Mouse (Mus musculus) midbrain, postnatal 0 days (tissue): ENCODE data around the gene Sorbs1. TPM values are rescaled to one million over a fixed set of nuclear protein-coding genes. Genes with fewer than 3 reads are reported as not detected.
A peak's percentile ranks its signal among the peaks of the same experiment; 100 is the strongest.

Experiments
- ATAC-seq: fragments of 200-750 bp; cut with Nextera tagmentation; 2 replicates; pipeline ENCODE4 v1.8.0; 2017; ENCODE audit warnings: moderate number of reproducible peaks, mild to moderate bottlenecking, moderate TSS enrichment, moderate library complexity; ENCODE audit not compliant: low FRiP score
- DNase-seq: peaks from one replicate; pipeline ENCODE4 v3.0.0-alpha.2; 2015; ENCODE audit warnings: low spot score
- H3K27ac ChIP-seq: fragments of 300-500 bp; sonication (generic); 2 replicates; pipeline ENCODE4 v1.5.1; 2014; ENCODE audit warnings: low read depth, mild to moderate bottlenecking, low read length, mixed read lengths
- H3K27me3 ChIP-seq: fragments of 300-500 bp; sonication (generic); 2 replicates; pipeline ENCODE4 v1.6.1; 2014; ENCODE audit warnings: low read length, control low read depth, mixed read lengths; ENCODE audit not compliant: insufficient read depth
- H3K36me3 ChIP-seq: fragments of 300-500 bp; sonication (generic); 2 replicates; pipeline ENCODE4 v1.6.1; 2014; ENCODE audit warnings: low read length, control low read depth, mixed read lengths; ENCODE audit not compliant: insufficient read depth
- H3K4me1 ChIP-seq: fragments of 300-500 bp; sonication (generic); 2 replicates; pipeline ENCODE4 v1.6.1; 2014; ENCODE audit warnings: mild to moderate bottlenecking, control low read depth, antibody characterized with exemption, low read length, mixed read lengths; ENCODE audit not compliant: insufficient read depth
- H3K4me2 ChIP-seq: fragments of 300-500 bp; sonication (generic); 2 replicates; pipeline ENCODE4 v1.6.1; 2014; ENCODE audit warnings: low read depth, mild to moderate bottlenecking, low read length, mixed read lengths; ENCODE audit not compliant: poor library complexity, severe bottlenecking
- H3K4me3 ChIP-seq: fragments of 300-500 bp; sonication (generic); 2 replicates; pipeline ENCODE4 v1.5.1; 2014; ENCODE audit warnings: low read depth, mild to moderate bottlenecking, low read length, moderate library complexity
- H3K9ac ChIP-seq: fragments of 300-500 bp; sonication (generic); replicated peaks from 2 replicates; pipeline ENCODE4 v1.6.1; 2014; ENCODE audit warnings: mild to moderate bottlenecking, low read length, moderate library complexity, mixed read lengths; ENCODE audit not compliant: poor library complexity, severe bottlenecking
- H3K9me3 ChIP-seq: fragments of 300-500 bp; sonication (generic); 2 replicates; pipeline ENCODE4 v1.6.1; 2016; ENCODE audit warnings: low read length, control low read depth
- CTCF ChIP-seq: IDR thresholded peaks from 2 replicates; pipeline ENCODE4 v1.5.1; 2016; ENCODE audit warnings: antibody characterized with exemption, mild to moderate bottlenecking
- WGBS: fragments of 180-500 bp; shearing (Covaris S2); extraction: QIAGEN DNeasy Blood & Tissue Kit; methylation state at CpG from one replicate; pipeline ENCODE4 v1.1.7; 2014; 5-methylcytosine and 5-hydroxymethylcytosine counted together
- polyA plus RNA-seq: library from polyadenylated mRNA; unstranded; fragments of >200 nt; fragmentation: Nextera tagmentation; extraction: Ambion mirVana; gene quantifications from 2 replicates; pipeline ENCODE4 v1.2.1, GENCODE M21; 2015
- total RNA-seq: library from RNA; depleted of rRNA; stranded (reverse); fragments of >200 nt; gene quantifications from 2 replicates; pipeline ENCODE4 v1.2.3, GENCODE M21; 2014

The Sorbs1 gene
- total and polyA plus RNA-seq, 2 experiments from 2014 or later: 53.1 to 60.4 TPM

GRCm38 (mm10) chr19:40520403-40520802 is 6.8 kb upstream of the Sorbs1 start:
- H3K9ac ChIP-seq: no peak overlapping the region
- H3K27me3 ChIP-seq: no peaks in the 10 kb centered on the region
- H3K36me3 ChIP-seq: no peaks in the 10 kb centered on the region
- H3K4me2 ChIP-seq: no peak overlapping the region
- no peaks in the 10 kb centered on the region for H3K9me3 ChIP-seq
- H3K4me3 ChIP-seq: no peak overlapping the region
- TF ChIP-seq CTCF: no peak
- no peak overlapping the region for H3K27ac ChIP-seq
- H3K4me1 ChIP-seq: no peaks in the 10 kb centered on the region
- ATAC-seq (no peak), DNase-seq (no peak)
- WGBS: 88% methylated on average over 5 of the region's 5 CpGs

- Histone ChIP-seq H3K9ac (no peak overlapping the region), H3K27me3 (no peaks in the 10 kb centered on the region), H3K9me3 (no peaks in the 10 kb centered on the region), H3K4me1 (no peaks in the 10 kb centered on the region), H3K36me3 (no peaks in the 10 kb centered on the region), H3K4me2 (no peak overlapping the region), H3K4me3 (no peak overlapping the region), H3K27ac (no peak overlapping the region)
- ATAC-seq (no peak), DNase-seq (no peak)
- no peak for TF ChIP-seq CTCF
- WGBS: 77% methylated on average over 1 of the region's 1 CpGs
These were observed 5.1 kb upstream of the Sorbs1 start for GRCm38 (mm10) chr19:40518706-40519105.

GRCm38 (mm10) chr19:40515596-40515995 is 2.0 kb upstream of the Sorbs1 start:
- no peak overlapping the region for H3K9ac ChIP-seq
- no peak overlapping the region for H3K4me2 ChIP-seq
- no peaks in the 10 kb centered on the region for H3K9me3 ChIP-seq
- no peaks in the 10 kb centered on the region for H3K36me3 ChIP-seq
- peaks cover 2% of the 10 kb centered on the region; the same call in 1 of the 2 replicates for H3K4me1 ChIP-seq
- WGBS: 92% methylated on average over 3 of the region's 3 CpGs
- no peak overlapping the region for H3K4me3 ChIP-seq
- no peak for ATAC-seq
- no peak overlapping the region for H3K27ac ChIP-seq
- TF ChIP-seq CTCF: no peak
- H3K27me3 ChIP-seq: no peaks in the 10 kb centered on the region
- DNase-seq: no peak

GRCm38 (mm10) chr19:40514376-40514775 is 797 bp upstream of the Sorbs1 start:
- H3K27me3 ChIP-seq: no peaks in the 10 kb centered on the region
- 72% methylated on average over 7 of the region's 7 CpGs for whole genome bisulfite sequencing
- DNase-seq (no peak), ATAC-seq (no peak)
- H3K27ac ChIP-seq: no peak overlapping the region
- H3K9ac ChIP-seq: no peak overlapping the region
- no peak for TF ChIP-seq CTCF
- H3K9me3 ChIP-seq: no peaks in the 10 kb centered on the region
- H3K4me1 ChIP-seq: peaks cover 11% of the 10 kb centered on the region; the same call in 1 of the 2 replicates
- no peaks in the 10 kb centered on the region for H3K36me3 ChIP-seq
- no peak overlapping the region for H3K4me3 ChIP-seq
- no peak overlapping the region for H3K4me2 ChIP-seq

GRCm38 (mm10) chr19:40512500-40513421 is 818 bp downstream of the Sorbs1 start:
- DNase-seq (peak; percentile 58), ATAC-seq (peak; percentile 45)
- H3K9me3 ChIP-seq: no peaks in the 10 kb centered on the region
- no peaks in the 10 kb centered on the region for H3K36me3 ChIP-seq
- peaks cover 11% of the 10 kb centered on the region; the same call in 1 of the 2 replicates for H3K4me1 ChIP-seq
- under 1% methylated on average over 34 of the region's 34 CpGs for WGBS
- H3K9ac ChIP-seq: peak overlapping the region; percentile 88
- H3K4me3 ChIP-seq: peak overlapping the region; percentile 90
- H3K27ac ChIP-seq: peak overlapping the region; percentile 85
- H3K4me2 ChIP-seq: peak overlapping the region; percentile 62
- no peak for TF ChIP-seq CTCF
- no peaks in the 10 kb centered on the region for H3K27me3 ChIP-seq

GRCm38 (mm10) chr19:40511679-40512309 is 1.8 kb downstream of the Sorbs1 start:
- no peak for TF ChIP-seq CTCF
- Histone ChIP-seq H3K9ac (peak overlapping the region; percentile 88), H3K27me3 (no peaks in the 10 kb centered on the region), H3K9me3 (no peaks in the 10 kb centered on the region), H3K4me3 (peak overlapping the region; percentile 90), H3K4me2 (peak overlapping the region; percentile 62), H3K4me1 (peaks cover 11% of the 10 kb centered on the region; the same call in 1 of the 2 replicates), H3K27ac (peak overlapping the region; percentile 85; the same call in 1 of the 2 replicates), H3K36me3 (no peaks in the 10 kb centered on the region)
- ATAC-seq (no peak), DNase-seq (no peak)
- WGBS: 22% methylated on average over 5 of the region's 5 CpGs
